Mouse (Mus musculus) embryonic facial prominence, embryonic 13.5 days (tissue): ENCODE data around the gene Zscan2. TPM values are rescaled to one million over a fixed set of nuclear protein-coding genes. Genes with fewer than 3 reads are reported as not detected.
"Not testable (repeated sequence)": the region's sequence is repeated elsewhere in the genome, so short reads cannot be mapped to it uniquely, and the experiment has no call there.

Source experiments
- ATAC-seq: fragments of 200-750 bp; cut with Nextera tagmentation; 2 replicates; pipeline ENCODE4 v1.8.0; 2017; ENCODE audit warnings: low read depth; ENCODE audit not compliant: insufficient number of reproducible peaks, insufficient read depth, low FRiP score, low TSS enrichment
- H3K27ac ChIP-seq: fragments of 300-500 bp; sonication (generic); 2 replicates; pipeline ENCODE4 v1.5.1; 2015; ENCODE audit warnings: moderate library complexity, mild to moderate bottlenecking, inconsistent platforms
- H3K27me3 ChIP-seq: fragments of 300-500 bp; sonication (generic); 2 replicates; pipeline ENCODE4 v1.6.1; 2015; ENCODE audit warnings: mild to moderate bottlenecking, inconsistent platforms
- H3K36me3 ChIP-seq: fragments of 300-500 bp; sonication (generic); 2 replicates; pipeline ENCODE4 v1.6.1; 2015; ENCODE audit warnings: mild to moderate bottlenecking, inconsistent platforms
- H3K4me1 ChIP-seq: fragments of 300-500 bp; sonication (generic); 2 replicates; pipeline ENCODE4 v1.6.1; 2015; ENCODE audit warnings: inconsistent platforms
- H3K4me2 ChIP-seq: fragments of 300-500 bp; sonication (generic); 2 replicates; pipeline ENCODE4 v1.6.1; 2015; ENCODE audit warnings: moderate library complexity, mild to moderate bottlenecking, inconsistent platforms
- H3K4me3 ChIP-seq: fragments of 300-500 bp; sonication (generic); 2 replicates; pipeline ENCODE4 v1.5.1; 2015; ENCODE audit warnings: mild to moderate bottlenecking, inconsistent platforms
- H3K9ac ChIP-seq: fragments of 300-500 bp; sonication (generic); 2 replicates; pipeline ENCODE4 v1.6.1; 2015; ENCODE audit warnings: mild to moderate bottlenecking, inconsistent platforms
- H3K9me3 ChIP-seq: fragments of 300-500 bp; sonication (generic); 2 replicates; pipeline ENCODE4 v1.6.1; 2016; ENCODE audit warnings: inconsistent platforms
- WGBS: fragments of 180-500 bp; shearing (Covaris S2); methylation state at CpG from one replicate; pipeline ENCODE4 v1.1.7; 2015; ENCODE audit warnings: mixed read lengths; 5-methylcytosine and 5-hydroxymethylcytosine counted together
- polyA plus RNA-seq: library from polyadenylated mRNA; unstranded; fragments of >200 nt; fragmentation: Nextera tagmentation; extraction: Ambion mirVana; gene quantifications from 2 replicates; pipeline ENCODE4 v1.2.1, GENCODE M21; 2015

The Zscan2 gene
- polyA plus RNA-seq, 1 experiment from 2014 or later, result 3.3 TPM

GRCm38 (mm10) chr7:80832996-80833650 is 27.6 kb upstream of the Zscan2 start:
- WGBS, result 17% methylated on average over 14 of the region's 14 CpGs
- H3K27me3 ChIP-seq, H3K9ac ChIP-seq, H3K9me3 ChIP-seq, H3K4me1 ChIP-seq, H3K27ac ChIP-seq, ATAC-seq, H3K4me2 ChIP-seq, H3K36me3 ChIP-seq, H3K4me3 ChIP-seq: not testable (repeated sequence)

GRCm38 (mm10) chr7:80833651-80834532 is 26.8 kb upstream of the Zscan2 start:
- Histone ChIP-seq H3K4me1 (peaks cover 13% of the 10 kb centered on the region), H3K4me2 (no peak overlapping the region), H3K27ac (no peak overlapping the region), H3K36me3 (no peaks in the 10 kb centered on the region), H3K9me3 (no peaks in the 10 kb centered on the region), H3K27me3 (no peaks in the 10 kb centered on the region), H3K4me3 (no peak overlapping the region), H3K9ac (no peak overlapping the region)
- no peak for ATAC-seq
- WGBS, result 41% methylated on average over 12 of the region's 12 CpGs

GRCm38 (mm10) chr7:80835984-80836652 is 24.6 kb upstream of the Zscan2 start:
- Histone ChIP-seq H3K27me3 (no peaks in the 10 kb centered on the region), H3K9me3 (no peaks in the 10 kb centered on the region), H3K4me3 (no peak overlapping the region), H3K4me2 (no peak overlapping the region), H3K36me3 (no peaks in the 10 kb centered on the region), H3K9ac (no peak overlapping the region), H3K27ac (no peak overlapping the region), H3K4me1 (peaks cover 16% of the 10 kb centered on the region)
- ATAC-seq, result no peak
- 57% methylated on average over 4 of the region's 4 CpGs for WGBS

GRCm38 (mm10) chr7:80837736-80838135 is 23.0 kb upstream of the Zscan2 start:
- H3K9me3 ChIP-seq, result no peaks in the 10 kb centered on the region
- 48% methylated on average over 9 of the region's 9 CpGs for WGBS
- no peak overlapping the region for H3K9ac ChIP-seq
- H3K27ac ChIP-seq, result no peak overlapping the region
- H3K36me3 ChIP-seq, result no peaks in the 10 kb centered on the region
- no peak for ATAC-seq
- H3K4me1 ChIP-seq, result peaks cover 16% of the 10 kb centered on the region
- no peak overlapping the region for H3K4me2 ChIP-seq
- no peaks in the 10 kb centered on the region for H3K27me3 ChIP-seq
- no peak overlapping the region for H3K4me3 ChIP-seq

- H3K4me3 ChIP-seq, result no peak overlapping the region
- H3K4me1 ChIP-seq, result peaks cover 16% of the 10 kb centered on the region
- H3K9ac ChIP-seq, result no peak overlapping the region
- no peak for ATAC-seq
- H3K27ac ChIP-seq, result no peak overlapping the region
- no peaks in the 10 kb centered on the region for H3K36me3 ChIP-seq
- no peak overlapping the region for H3K4me2 ChIP-seq
- WGBS, result 29% methylated on average over 7 of the region's 7 CpGs
- no peaks in the 10 kb centered on the region for H3K9me3 ChIP-seq
- H3K27me3 ChIP-seq, result no peaks in the 10 kb centered on the region
These were observed 22.5 kb upstream of the Zscan2 start for GRCm38 (mm10) chr7:80838247-80838646.

GRCm38 (mm10) chr7:80839755-80840154 is 21.0 kb upstream of the Zscan2 start:
- Histone ChIP-seq H3K36me3 (no peaks in the 10 kb centered on the region), H3K4me3 (no peak overlapping the region), H3K4me2 (no peak overlapping the region), H3K9ac (no peak overlapping the region), H3K27ac (no peak overlapping the region), H3K27me3 (no peaks in the 10 kb centered on the region), H3K9me3 (no peaks in the 10 kb centered on the region), H3K4me1 (peaks cover 16% of the 10 kb centered on the region)
- no peak for ATAC-seq

GRCm38 (mm10) chr7:80840241-80840640 is 20.5 kb upstream of the Zscan2 start:
- no peak overlapping the region for H3K9ac ChIP-seq
- H3K9me3 ChIP-seq, result no peaks in the 10 kb centered on the region
- no peaks in the 10 kb centered on the region for H3K36me3 ChIP-seq
- H3K4me2 ChIP-seq, result no peak overlapping the region
- WGBS, result 52% methylated on average over 1 of the region's 1 CpGs
- H3K4me3 ChIP-seq, result no peak overlapping the region
- no peak overlapping the region for H3K27ac ChIP-seq
- no peaks in the 10 kb centered on the region for H3K27me3 ChIP-seq
- peaks cover 16% of the 10 kb centered on the region for H3K4me1 ChIP-seq
- no peak for ATAC-seq

- ATAC-seq, result no peak
- WGBS, result 75% methylated on average over 4 of the region's 4 CpGs
- no peak overlapping the region for H3K4me3 ChIP-seq
- H3K27me3 ChIP-seq, result no peaks in the 10 kb centered on the region
- H3K27ac ChIP-seq, result no peak overlapping the region
- H3K4me2 ChIP-seq, result no peak overlapping the region
- peaks cover 17% of the 10 kb centered on the region for H3K4me1 ChIP-seq
- H3K9ac ChIP-seq, result no peak overlapping the region
- H3K9me3 ChIP-seq, result no peaks in the 10 kb centered on the region
- H3K36me3 ChIP-seq, result no peaks in the 10 kb centered on the region
These were observed 19.8 kb upstream of the Zscan2 start for GRCm38 (mm10) chr7:80840937-80841336.

GRCm38 (mm10) chr7:80842132-80842531 is 18.6 kb upstream of the Zscan2 start:
- Histone ChIP-seq H3K36me3 (no peaks in the 10 kb centered on the region), H3K27me3 (no peaks in the 10 kb centered on the region), H3K9me3 (no peaks in the 10 kb centered on the region), H3K4me2 (no peak overlapping the region), H3K9ac (no peak overlapping the region), H3K4me1 (peaks cover 20% of the 10 kb centered on the region), H3K4me3 (no peak overlapping the region), H3K27ac (no peak overlapping the region)
- WGBS, result 67% methylated on average over 5 of the region's 5 CpGs
- no peak for ATAC-seq

- no peak overlapping the region for H3K9ac ChIP-seq
- 80% methylated on average over 1 of the region's 1 CpGs for WGBS
- H3K27me3 ChIP-seq, result no peaks in the 10 kb centered on the region
- no peak overlapping the region for H3K4me3 ChIP-seq
- no peak overlapping the region for H3K27ac ChIP-seq
- no peak for ATAC-seq
- H3K9me3 ChIP-seq, result no peaks in the 10 kb centered on the region
- H3K4me2 ChIP-seq, result no peak overlapping the region
- no peaks in the 10 kb centered on the region for H3K36me3 ChIP-seq
- peaks cover 14% of the 10 kb centered on the region for H3K4me1 ChIP-seq
These were observed 17.5 kb upstream of the Zscan2 start for GRCm38 (mm10) chr7:80843176-80843575.

- H3K4me2 ChIP-seq, result no peak overlapping the region
- 88% methylated on average over 8 of the region's 8 CpGs for WGBS
These were observed 16.6 kb upstream of the Zscan2 start for GRCm38 (mm10) chr7:80843910-80844640.

More at GRCm38 (mm10) chr7:80843910-80844640, 16.6 kb upstream of the Zscan2 start:
- H3K9me3 ChIP-seq, result no peaks in the 10 kb centered on the region
- no peaks in the 10 kb centered on the region for H3K36me3 ChIP-seq
- H3K27me3 ChIP-seq, result no peaks in the 10 kb centered on the region
- ATAC-seq, result no peak
- no peak overlapping the region for H3K9ac ChIP-seq
- H3K27ac ChIP-seq, result no peak overlapping the region
- no peak overlapping the region for H3K4me3 ChIP-seq
- 0 out of 2 replicates have a peak, but pooled peaks cover 6% of the 10 kb centered on the region for H3K4me1 ChIP-seq
